In genomic region chr3:103913451-103913961, GRCm38 (mm10) we compare ENCODE assay signal across 8 mouse cellular contexts. TPM values are rescaled to one million over a fixed set of nuclear protein-coding genes. Genes with fewer than 3 reads are reported as not detected.
DNase-seq lines count a peak whose midpoint lies in the region; ATAC-seq lines count a peak whose summit lies in the region.

No protein-coding gene starts in this region.

- peak; percentile 10 for ATAC-seq in forebrain, embryonic 14.5 days
- peak; percentile 10; the same call in 1 of the 2 replicates for ATAC-seq in midbrain, embryonic 12.5 days (ENCODE audit: low FRiP score, low read depth)

- peak; percentile 15 for DNase-seq in ovary, postnatal 36 days (ENCODE audit: low spot score)
- DNase-seq in ovary, postnatal 10 days (ENCODE audit: low spot score): no peak
- DNase-seq in brain, adult 2 months (ENCODE audit: low read depth, low spot score): peak; percentile 39
- peak; percentile 18 for DNase-seq in forebrain, embryonic 14.5 days (ENCODE audit: low spot score)
- peak; percentile 13 to 36 for DNase-seq in kidney, postnatal 36 days
- DNase-seq in right cerebral cortex, postnatal 25 days: no peak
- DNase-seq in Muller cell, postnatal 12 days (ENCODE audit: inconsistent ontology term): no peak

- WGBS in forebrain, embryonic 14.5 days: 4% methylated on average over 11 of the region's 11 CpGs
- WGBS in midbrain, embryonic 12.5 days: 5% methylated on average over 11 of the region's 11 CpGs

- no peaks in the 10 kb centered on the region for H3K9me3 ChIP-seq in forebrain, embryonic 14.5 days (replicated peaks; ENCODE audit: control insufficient read depth, low read length)
- H3K9me3 ChIP-seq in midbrain, embryonic 12.5 days: no peaks in the 10 kb centered on the region

- no peaks in the 10 kb centered on the region for H3K27me3 ChIP-seq in forebrain, embryonic 14.5 days (replicated peaks; ENCODE audit: control insufficient read depth, insufficient read depth, low read length)
- H3K27me3 ChIP-seq in midbrain, embryonic 12.5 days: no peaks in the 10 kb centered on the region

- H3K4me1 ChIP-seq in forebrain, embryonic 14.5 days (ENCODE audit: control insufficient read depth, insufficient read depth, low read length): peaks cover 9% of the 10 kb centered on the region
- peaks cover 13% of the 10 kb centered on the region for H3K4me1 ChIP-seq in midbrain, embryonic 12.5 days

- peak overlapping the region; percentile 79 for H3K4me3 ChIP-seq in forebrain, embryonic 14.5 days (ENCODE audit: low read depth, low read length)
- H3K4me3 ChIP-seq in midbrain, embryonic 12.5 days: peak overlapping the region; percentile 97

- H3K27ac ChIP-seq in forebrain, embryonic 14.5 days (ENCODE audit: low read depth, low read length): peak overlapping the region; percentile 95
- peak overlapping the region; percentile 91 for H3K27ac ChIP-seq in midbrain, embryonic 12.5 days (replicated peaks)

- peak overlapping the region; percentile 70 for H3K4me2 ChIP-seq in forebrain, embryonic 14.5 days (ENCODE audit: low read length)
- H3K4me2 ChIP-seq in midbrain, embryonic 12.5 days (replicated peaks): peak overlapping the region; percentile 58

- H3K9ac ChIP-seq in forebrain, embryonic 14.5 days (ENCODE audit: low read length): peak overlapping the region; percentile 59
- H3K9ac ChIP-seq in midbrain, embryonic 12.5 days (replicated peaks): peak overlapping the region; percentile 94

- H3K36me3 ChIP-seq in forebrain, embryonic 14.5 days (ENCODE audit: control insufficient read depth, insufficient read depth, low read length): no peaks in the 10 kb centered on the region
- no peaks in the 10 kb centered on the region for H3K36me3 ChIP-seq in midbrain, embryonic 12.5 days

RNA-seq across cellular contexts. Expression of gene Rsbn1, which starts 0.4 kb away (rescaled TPM):
- 19.0 and 23.7 TPM in 2 replicates for polyA plus RNA-seq in forebrain, embryonic 14.5 days (2014; fragmentation: Nextera tagmentation; extraction: Ambion mirVana)
- 24.6 and 26.1 TPM in 2 replicates for polyA plus RNA-seq in midbrain, embryonic 12.5 days (2016; fragmentation: Nextera tagmentation; extraction: Ambion mirVana)

RNA-seq across cellular contexts. Expression of gene Ptpn22, which starts 53.9 kb away (rescaled TPM):
- polyA plus RNA-seq in forebrain, embryonic 14.5 days (2014; fragmentation: Nextera tagmentation; extraction: Ambion mirVana): 0.17 and 0.49 TPM in 2 replicates
- polyA plus RNA-seq in midbrain, embryonic 12.5 days (2016; fragmentation: Nextera tagmentation; extraction: Ambion mirVana): 0.19 and 0.21 TPM in 2 replicates

RNA-seq across cellular contexts. Expression of gene Phtf1, which starts 54.4 kb away (rescaled TPM):
- polyA plus RNA-seq in forebrain, embryonic 14.5 days (2014; fragmentation: Nextera tagmentation; extraction: Ambion mirVana): 30.9 and 35.3 TPM in 2 replicates
- 50.4 and 56.4 TPM in 2 replicates for polyA plus RNA-seq in midbrain, embryonic 12.5 days (2016; fragmentation: Nextera tagmentation; extraction: Ambion mirVana)

Comparison
In these comparisons a context has a peak if more than half of its experiments do, and no peak if none do; other contexts are left out.
1. DNase-seq: peak in ovary, postnatal 36 days (single experiment), brain, adult 2 months (single experiment), forebrain, embryonic 14.5 days (single experiment) and kidney, postnatal 36 days (2 of 2); none in ovary, postnatal 10 days (single experiment), right cerebral cortex, postnatal 25 days (single experiment) and Muller cell, postnatal 12 days (single experiment).